Mouse (Mus musculus) megakaryocyte, embryonic 14.5 days (primary cell): Measurements from ENCODE around the gene Errfi1.

ENCODE experiments used
- FLI1 ChIP-seq: IDR thresholded peaks from 2 replicates; pipeline ENCODE4 v1.6.1; 2012; ENCODE audit warnings: low read length, inconsistent platforms, mixed read lengths
- GATA1 ChIP-seq: IDR thresholded peaks from 3 replicates; pipeline ENCODE4 v1.6.1; 2012; ENCODE audit warnings: mixed read lengths, low read length, inconsistent platforms, borderline replicate concordance

GRCm38 (mm10) chr4:150868859-150869258, 15.1 kb downstream of the Errfi1 start:
- no peak for TF ChIP-seq GATA1
- TF ChIP-seq FLI1: no peak
